Mouse (Mus musculus): ENCODE results near the gene Wdr74. TPM values are rescaled to one million over a fixed set of nuclear protein-coding genes. Genes with fewer than 3 reads are reported as not detected.
A peak's percentile ranks its signal among the peaks of the same experiment; 100 is the strongest.

The Wdr74 gene
- 85.6 and 86.3 TPM in 2 replicates for polyA plus RNA-seq (2015; fragmentation: Nextera tagmentation; extraction: Ambion mirVana)

DNA sequence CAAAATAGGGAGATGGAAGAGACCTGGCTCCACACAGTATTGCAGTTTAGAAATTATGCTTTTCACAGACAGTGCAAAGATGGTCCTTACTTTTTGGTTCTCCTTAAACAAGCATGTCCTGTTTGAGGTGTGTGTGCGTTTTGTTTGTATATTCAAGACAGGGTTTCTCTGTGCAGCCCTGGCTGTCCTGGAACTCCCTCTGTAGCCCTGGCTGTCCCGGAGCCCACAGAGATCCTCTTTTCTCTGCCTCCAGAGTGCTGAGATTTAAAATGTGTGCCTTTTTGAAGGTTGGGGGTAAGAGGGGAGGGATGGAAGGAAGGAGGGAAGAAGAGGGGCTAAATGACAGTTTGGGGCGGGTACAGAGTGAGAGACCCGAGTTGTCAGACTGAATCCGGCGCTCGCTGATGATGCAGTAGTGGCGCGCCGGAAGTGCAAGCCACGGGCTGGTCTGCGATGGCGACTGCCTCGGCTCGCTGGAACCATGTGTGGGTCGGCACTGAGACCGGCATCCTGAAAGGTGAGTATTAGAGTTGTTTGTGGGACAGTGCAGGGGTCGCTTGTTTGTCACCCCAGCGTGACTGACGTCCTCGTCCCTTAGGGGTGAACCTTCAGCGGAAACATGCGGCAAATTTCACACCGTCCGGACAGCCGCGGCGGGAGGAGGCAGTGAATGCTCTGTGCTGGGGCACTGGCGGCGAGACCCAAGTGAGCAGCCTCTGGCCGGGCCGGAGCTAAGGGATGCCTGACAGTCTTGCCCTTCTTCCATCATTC, at the start of gene Wdr74:
Gene Wdr74, plus strand, starts transcription at position 439 of the 771 bp plus-strand sequence.
- Histone ChIP-seq H3K9ac (peak within 1 kb of the TSS; percentile 82), H3K27ac (peak within 1 kb of the TSS; percentile 48), H3K4me3 (peak within 1 kb of the TSS; percentile 97), H3K4me2 (peak within 1 kb of the TSS; percentile 90), H3K27me3 (no peaks in the 10 kb centered on the region), H3K36me3 (peaks cover 31% of the 10 kb centered on the region), H3K9me3 (no peaks in the 10 kb centered on the region), H3K4me1 (peaks cover 16% of the 10 kb centered on the region)
- ATAC-seq (ENCODE audit: borderline replicate concordance, extremely low read depth, low FRiP score, low TSS enrichment), result peak; percentile 89
- WGBS, result under 1% methylated on average over 32 of the region's 32 CpGs

DNA sequence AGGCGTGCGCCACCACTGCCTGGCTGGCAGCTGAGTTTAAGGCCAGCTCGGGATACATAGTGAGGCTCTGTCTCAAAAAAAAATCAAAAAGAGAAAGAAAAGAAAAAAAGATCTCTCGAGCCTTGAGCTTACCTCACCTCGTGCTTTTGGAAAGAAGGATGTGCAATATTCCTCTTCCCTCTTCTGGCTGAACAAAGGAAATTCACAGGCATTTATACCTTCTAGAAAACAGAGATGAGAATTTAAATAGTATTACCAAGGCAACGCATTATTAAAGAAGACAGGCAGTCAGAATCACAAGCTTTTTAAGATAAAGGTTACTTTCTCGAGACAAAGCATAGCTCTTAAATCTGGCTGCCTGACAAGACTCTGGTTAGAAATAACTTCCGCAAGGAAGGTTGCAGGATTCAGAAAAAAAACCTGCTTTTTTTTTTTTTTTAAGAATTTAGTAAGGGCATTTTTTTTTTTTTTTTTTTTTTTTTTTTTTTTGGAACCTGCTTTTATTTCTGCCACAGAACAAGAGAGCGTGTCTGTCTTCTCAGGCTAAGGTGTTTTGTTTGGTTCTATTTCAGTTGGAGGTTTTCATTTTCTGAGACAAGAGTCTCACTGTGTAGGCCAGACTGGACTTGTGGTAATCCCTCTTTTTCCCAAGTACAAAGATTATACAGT, 43.6 kb upstream of the Wdr74 start:
- no peak for ATAC-seq (ENCODE audit: borderline replicate concordance, extremely low read depth, low FRiP score, low TSS enrichment)
- no peaks in the 10 kb centered on the region for H3K4me1 ChIP-seq
- no peaks in the 10 kb centered on the region for H3K36me3 ChIP-seq
- H3K9me3 ChIP-seq, result no peaks in the 10 kb centered on the region
- WGBS, result 41% methylated on average over 9 of the region's 9 CpGs
- H3K27me3 ChIP-seq, result no peaks in the 10 kb centered on the region
- no peak overlapping the region for H3K4me2 ChIP-seq
- no peak overlapping the region for H3K9ac ChIP-seq
- H3K4me3 ChIP-seq, result no peak overlapping the region
- H3K27ac ChIP-seq, result no peak overlapping the region

DNA sequence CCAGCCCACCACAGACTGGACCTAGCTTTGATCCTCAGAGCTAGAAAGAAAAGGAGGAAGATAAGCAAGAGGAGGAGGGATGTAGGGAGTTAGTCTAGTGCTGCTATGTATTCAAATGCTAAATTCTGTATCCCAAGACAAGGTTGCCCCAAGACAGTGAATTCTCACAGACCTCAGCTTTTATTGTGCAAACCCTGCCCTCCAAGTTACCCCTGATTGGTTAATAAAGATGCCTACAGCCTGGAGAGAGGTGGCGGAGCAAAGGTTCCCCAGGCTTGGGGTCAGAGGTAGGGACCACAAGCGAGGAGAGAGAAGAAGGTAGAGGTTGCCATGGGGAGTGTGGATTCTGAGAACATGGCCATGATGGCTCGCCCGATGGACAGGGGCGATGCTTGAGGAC, 42.9 kb upstream of the Wdr74 start:
- H3K9ac ChIP-seq, result no peak overlapping the region
- ATAC-seq (ENCODE audit: borderline replicate concordance, extremely low read depth, low FRiP score, low TSS enrichment), result no peak
- no peaks in the 10 kb centered on the region for H3K9me3 ChIP-seq
- H3K27ac ChIP-seq, result no peak overlapping the region
- no peaks in the 10 kb centered on the region for H3K4me1 ChIP-seq
- no peak overlapping the region for H3K4me2 ChIP-seq
- H3K27me3 ChIP-seq, result no peaks in the 10 kb centered on the region
- no peak overlapping the region for H3K4me3 ChIP-seq
- WGBS, result 71% methylated on average over 5 of the region's 5 CpGs
- no peaks in the 10 kb centered on the region for H3K36me3 ChIP-seq

DNA sequence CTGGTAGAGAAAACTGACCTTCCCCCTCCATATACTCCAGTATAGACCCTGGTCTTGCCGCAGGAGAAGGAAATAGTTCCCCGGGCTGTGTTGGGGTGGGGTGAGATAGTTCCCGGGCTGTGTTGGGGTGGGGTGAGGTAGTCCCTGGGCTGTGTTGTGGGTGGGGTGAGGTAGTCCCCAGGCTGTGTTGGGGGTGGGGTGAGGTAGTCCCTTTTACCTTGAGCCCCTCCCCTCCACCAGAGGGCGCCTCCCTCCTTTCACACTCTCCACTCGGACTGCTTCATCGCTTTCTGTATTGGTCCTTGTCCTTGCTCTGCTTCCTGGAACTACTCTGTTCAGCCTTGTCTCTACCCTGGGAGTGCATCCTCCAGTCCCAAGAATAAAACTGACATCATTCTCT, 40.3 kb upstream of the Wdr74 start:
- no peak overlapping the region for H3K9ac ChIP-seq
- peak; percentile 42; the same call in 1 of the 2 replicates for ATAC-seq (ENCODE audit: borderline replicate concordance, extremely low read depth, low FRiP score, low TSS enrichment)
- no peaks in the 10 kb centered on the region for H3K9me3 ChIP-seq
- no peak overlapping the region for H3K4me3 ChIP-seq
- H3K27me3 ChIP-seq, result no peaks in the 10 kb centered on the region
- no peak overlapping the region for H3K27ac ChIP-seq
- no peak overlapping the region for H3K4me2 ChIP-seq
- H3K4me1 ChIP-seq, result no peaks in the 10 kb centered on the region
- 51% methylated on average over 6 of the region's 6 CpGs for WGBS
- H3K36me3 ChIP-seq, result no peaks in the 10 kb centered on the region

DNA sequence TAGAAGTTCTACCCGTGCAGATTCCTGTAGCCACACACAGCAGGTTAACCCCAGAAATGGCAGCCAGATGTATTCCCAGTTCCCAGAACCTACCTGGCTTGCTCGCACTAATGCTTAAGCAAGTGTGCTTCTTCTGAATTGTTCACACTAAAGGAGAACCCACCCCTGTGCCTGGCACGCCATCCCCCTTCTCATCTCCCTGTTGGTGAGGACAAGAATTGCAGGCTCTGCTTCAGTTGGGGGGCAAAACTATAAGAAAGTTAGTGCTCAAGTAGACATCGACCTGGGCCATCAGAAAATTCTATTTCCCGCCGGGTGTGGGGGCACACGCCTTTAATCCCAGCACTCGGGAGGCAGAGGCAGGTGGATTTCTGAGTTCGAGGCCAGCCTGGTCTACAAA, 36.0 kb upstream of the Wdr74 start:
- Histone ChIP-seq H3K4me3 (no peak overlapping the region), H3K27me3 (no peaks in the 10 kb centered on the region), H3K4me1 (no peaks in the 10 kb centered on the region), H3K9ac (no peak overlapping the region), H3K36me3 (no peaks in the 10 kb centered on the region), H3K27ac (no peak overlapping the region), H3K4me2 (no peak overlapping the region), H3K9me3 (no peaks in the 10 kb centered on the region)
- no peak for ATAC-seq (ENCODE audit: borderline replicate concordance, extremely low read depth, low FRiP score, low TSS enrichment)
- 76% methylated on average over 9 of the region's 9 CpGs for WGBS

DNA sequence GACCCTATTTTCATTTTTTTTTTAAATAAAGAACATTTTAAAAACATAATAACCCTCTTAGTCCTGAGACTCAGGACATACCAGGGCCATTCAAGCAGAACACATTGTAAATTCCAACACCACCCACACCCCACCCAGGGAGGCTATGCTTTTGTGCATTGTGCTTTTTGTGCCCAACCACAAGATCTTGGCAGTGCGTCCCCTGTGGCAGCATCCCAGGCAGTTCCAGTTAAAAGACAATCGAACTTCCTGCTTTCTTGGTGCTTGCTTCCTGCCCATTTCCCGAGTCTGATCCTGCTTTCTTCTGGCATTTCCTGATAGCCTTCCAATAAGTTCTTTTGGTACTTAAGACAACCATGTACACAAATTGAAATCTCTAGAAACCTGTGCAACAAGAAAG, 33.2 kb upstream of the Wdr74 start:
- no peak overlapping the region for H3K27ac ChIP-seq
- H3K4me3 ChIP-seq, result no peak overlapping the region
- no peaks in the 10 kb centered on the region for H3K4me1 ChIP-seq
- H3K4me2 ChIP-seq, result no peak overlapping the region
- peaks cover 12% of the 10 kb centered on the region for H3K36me3 ChIP-seq
- no peaks in the 10 kb centered on the region for H3K9me3 ChIP-seq
- no peak overlapping the region for H3K9ac ChIP-seq
- 55% methylated on average over 3 of the region's 3 CpGs for WGBS
- no peak for ATAC-seq (ENCODE audit: borderline replicate concordance, extremely low read depth, low FRiP score, low TSS enrichment)
- H3K27me3 ChIP-seq, result no peaks in the 10 kb centered on the region

DNA sequence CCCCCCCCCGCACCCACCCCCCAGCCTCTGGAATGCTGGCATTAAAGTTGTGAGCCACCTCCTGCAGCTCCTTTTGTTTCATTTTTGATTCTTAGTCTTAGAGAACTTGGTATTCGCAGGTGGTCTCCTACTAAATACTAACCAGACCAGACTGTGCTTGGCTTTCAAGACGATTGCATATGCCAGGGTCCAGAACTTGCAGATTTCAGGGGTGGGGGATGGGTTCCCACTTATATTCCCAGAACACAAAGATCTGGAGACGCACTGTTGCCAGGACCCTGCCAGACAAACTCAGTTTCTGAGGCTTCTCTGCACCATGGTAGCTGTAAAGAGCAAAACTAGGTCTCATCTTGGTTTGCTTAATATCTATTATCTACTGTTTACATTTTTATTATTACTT, 32.1 kb upstream of the Wdr74 start:
- H3K4me3 ChIP-seq, result no peak overlapping the region
- H3K9me3 ChIP-seq, result no peaks in the 10 kb centered on the region
- no peak overlapping the region for H3K9ac ChIP-seq
- peaks cover 23% of the 10 kb centered on the region for H3K36me3 ChIP-seq
- ATAC-seq (ENCODE audit: borderline replicate concordance, extremely low read depth, low FRiP score, low TSS enrichment), result no peak
- WGBS, result 61% methylated on average over 3 of the region's 4 CpGs
- no peaks in the 10 kb centered on the region for H3K4me1 ChIP-seq
- no peak overlapping the region for H3K4me2 ChIP-seq
- H3K27me3 ChIP-seq, result no peaks in the 10 kb centered on the region
- H3K27ac ChIP-seq, result no peak overlapping the region

DNA sequence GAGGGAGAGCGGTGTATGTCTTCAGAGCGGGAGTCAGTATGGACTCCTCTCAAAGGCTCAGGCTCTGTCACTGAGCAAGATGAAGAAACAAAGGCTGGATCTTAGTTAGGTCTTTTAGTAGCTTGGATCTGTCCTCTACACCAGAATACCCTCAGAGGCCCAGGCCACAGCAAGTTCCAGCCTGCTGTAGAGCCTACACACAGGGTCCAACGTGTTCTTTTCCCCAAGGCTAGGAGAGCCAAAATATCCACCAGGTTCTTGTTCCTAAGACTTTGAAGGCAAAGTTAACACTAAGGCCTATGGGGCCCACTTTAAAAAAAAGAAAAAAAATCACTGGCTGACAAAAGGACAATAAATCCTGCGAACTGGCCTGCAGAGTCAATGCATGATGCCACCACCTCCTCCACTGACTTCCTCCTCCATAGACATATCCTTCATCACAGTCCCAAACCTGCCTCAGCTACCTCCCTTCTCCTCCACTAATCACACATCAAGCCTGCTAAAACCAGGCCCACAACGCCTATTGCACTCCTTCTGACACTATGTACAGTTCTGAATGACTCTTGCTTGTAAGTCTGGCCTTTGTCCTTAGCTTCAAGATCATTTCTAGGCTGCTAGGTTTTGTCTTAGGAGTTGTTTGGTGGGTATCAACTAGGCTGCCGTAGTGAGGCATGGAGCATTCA, 30.5 kb upstream of the Wdr74 start:
- Histone ChIP-seq H3K4me3 (no peak overlapping the region), H3K27ac (no peak overlapping the region), H3K9me3 (no peaks in the 10 kb centered on the region), H3K36me3 (peaks cover 39% of the 10 kb centered on the region), H3K4me1 (peaks cover 4% of the 10 kb centered on the region; the same call in 1 of the 2 replicates), H3K9ac (no peak overlapping the region), H3K4me2 (no peak overlapping the region), H3K27me3 (no peaks in the 10 kb centered on the region)
- 73% methylated on average over 6 of the region's 6 CpGs for WGBS
- ATAC-seq (ENCODE audit: borderline replicate concordance, extremely low read depth, low FRiP score, low TSS enrichment), result no peak

DNA sequence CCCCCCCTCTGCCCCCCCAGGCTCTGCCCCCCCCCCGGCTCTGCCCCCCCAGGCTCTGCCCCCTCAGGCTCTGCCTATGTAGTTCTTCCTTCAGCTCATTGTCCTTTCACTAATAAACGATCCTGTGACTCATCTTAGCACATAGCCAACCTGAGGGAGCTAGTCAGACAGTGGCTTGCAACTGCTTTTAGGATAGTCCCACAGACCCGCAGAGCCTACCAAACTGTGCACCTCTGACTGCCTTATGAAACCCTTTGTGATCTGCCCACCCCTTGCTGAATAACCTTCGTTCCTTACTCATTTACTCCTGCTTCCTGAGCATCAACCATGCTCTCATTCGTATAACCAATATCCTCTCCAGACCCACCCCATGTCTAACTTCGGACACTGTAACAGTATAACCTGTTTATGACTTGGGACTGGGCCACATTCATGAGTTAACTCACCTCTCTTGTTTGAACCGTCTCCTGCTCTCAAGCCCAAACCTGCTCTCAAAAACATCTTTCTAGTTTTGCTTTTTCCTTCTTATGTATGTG, 29.4 kb upstream of the Wdr74 start:
- Histone ChIP-seq H3K27me3 (no peaks in the 10 kb centered on the region), H3K4me3 (no peak overlapping the region), H3K9me3 (no peaks in the 10 kb centered on the region), H3K36me3 (peaks cover 49% of the 10 kb centered on the region), H3K4me1 (peaks cover 14% of the 10 kb centered on the region), H3K9ac (no peak overlapping the region), H3K27ac (no peak overlapping the region), H3K4me2 (no peak overlapping the region)
- WGBS, result 67% methylated on average over 7 of the region's 7 CpGs
- ATAC-seq (ENCODE audit: borderline replicate concordance, extremely low read depth, low FRiP score, low TSS enrichment), result no peak

DNA sequence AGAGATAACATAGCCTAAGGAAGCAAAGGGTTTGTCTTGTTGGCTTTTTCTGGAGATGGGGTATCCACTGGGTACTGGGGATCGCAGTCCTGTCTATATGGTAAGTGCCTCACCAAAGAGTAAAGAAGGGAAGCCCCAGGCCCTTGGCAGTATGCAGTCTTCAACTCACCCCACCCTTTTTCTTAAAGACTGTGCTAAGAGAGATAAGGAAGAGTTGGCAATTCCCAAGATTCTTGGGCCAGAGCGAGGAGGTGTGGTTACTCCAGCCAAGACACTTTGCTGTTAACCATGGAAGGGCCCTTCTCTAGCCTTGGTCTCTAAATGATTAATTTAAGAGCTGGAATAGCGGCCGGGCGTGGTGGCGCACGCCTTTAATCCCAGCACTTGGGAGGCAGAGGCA, 28.7 kb upstream of the Wdr74 start:
- 93% methylated on average over 7 of the region's 7 CpGs for WGBS

DNA sequence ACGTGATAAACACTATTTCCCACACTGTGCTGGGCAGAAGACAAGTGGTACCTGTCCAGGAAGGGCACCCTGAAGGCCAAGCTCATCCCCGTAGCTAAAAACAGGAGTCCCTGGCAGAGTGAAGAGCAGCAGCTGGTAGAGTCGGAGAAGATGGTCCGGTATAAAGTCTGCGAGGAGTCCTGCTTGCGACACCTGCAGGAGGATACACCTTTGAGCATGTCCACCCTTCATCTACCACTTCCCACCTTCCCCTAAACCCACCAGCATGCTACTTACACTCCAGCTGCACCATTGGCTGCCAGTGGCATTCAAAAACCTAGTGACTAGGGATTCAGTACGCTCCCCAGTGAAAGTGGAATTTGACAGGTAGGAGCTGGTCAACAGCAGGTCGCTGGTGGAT, 26.7 kb upstream of the Wdr74 start:
- Histone ChIP-seq H3K4me3 (no peak overlapping the region), H3K27ac (no peak overlapping the region), H3K9me3 (no peaks in the 10 kb centered on the region), H3K36me3 (peaks cover 54% of the 10 kb centered on the region), H3K27me3 (no peaks in the 10 kb centered on the region), H3K4me1 (peaks cover 30% of the 10 kb centered on the region), H3K4me2 (no peak overlapping the region), H3K9ac (no peak overlapping the region)
- ATAC-seq (ENCODE audit: borderline replicate concordance, extremely low read depth, low FRiP score, low TSS enrichment), result no peak
- WGBS, result 87% methylated on average over 8 of the region's 8 CpGs

More for the DNA sequence above, 28.7 kb upstream of the Wdr74 start:
- ATAC-seq (ENCODE audit: borderline replicate concordance, extremely low read depth, low FRiP score, low TSS enrichment), result no peak
- Histone ChIP-seq H3K27ac (no peak overlapping the region), H3K36me3 (peaks cover 54% of the 10 kb centered on the region), H3K4me2 (no peak overlapping the region), H3K4me3 (no peak overlapping the region), H3K4me1 (peaks cover 22% of the 10 kb centered on the region), H3K9me3 (no peaks in the 10 kb centered on the region), H3K27me3 (no peaks in the 10 kb centered on the region), H3K9ac (no peak overlapping the region)

DNA sequence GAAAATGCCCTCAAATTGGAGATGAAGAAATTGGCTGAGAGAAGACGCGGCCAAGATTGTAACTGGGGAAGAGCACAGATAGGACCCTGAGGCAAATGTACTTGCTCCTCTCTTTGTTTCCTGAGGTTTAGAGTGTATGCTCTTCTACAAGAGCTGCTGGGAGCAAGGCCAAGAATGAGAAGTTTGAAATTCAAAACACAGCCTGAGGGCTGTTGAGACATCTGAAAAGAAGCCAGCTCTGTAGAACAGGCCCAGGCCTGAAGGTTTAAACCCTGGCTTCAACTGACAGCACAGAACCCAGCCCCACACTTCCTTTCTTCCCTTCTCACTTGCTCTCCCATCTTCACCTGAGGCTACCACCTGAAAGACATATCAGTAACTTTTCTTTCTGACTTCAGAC, 25.6 kb upstream of the Wdr74 start:
- Histone ChIP-seq H3K4me1 (peaks cover 34% of the 10 kb centered on the region), H3K27me3 (no peaks in the 10 kb centered on the region), H3K27ac (peak overlapping the region; percentile 2; the same call in 1 of the 2 replicates), H3K36me3 (peaks cover 54% of the 10 kb centered on the region), H3K4me3 (no peak overlapping the region), H3K9me3 (no peaks in the 10 kb centered on the region), H3K4me2 (no peak overlapping the region), H3K9ac (no peak overlapping the region; the same call in 1 of the 2 replicates)
- no peak for ATAC-seq (ENCODE audit: borderline replicate concordance, extremely low read depth, low FRiP score, low TSS enrichment)
- 90% methylated on average over 2 of the region's 2 CpGs for WGBS
